Mouse (Mus musculus): Measurements from ENCODE around the gene Tff2. TPM values are rescaled to one million over a fixed set of nuclear protein-coding genes. Genes with fewer than 3 reads are reported as not detected.

Tff2 gene
- polyA plus RNA-seq, 1 experiment from 2014 or later = not detected

- Histone ChIP-seq H3K4me1 (0 out of 2 replicates have a peak, but pooled peaks cover 5% of the 10 kb centered on the region), H3K4me3 (no peak overlapping the region), H3K27ac (replicated peaks) (no peak overlapping the region), H3K36me3 (no peaks in the 10 kb centered on the region), H3K9me3 (replicated peaks) (no peaks in the 10 kb centered on the region), H3K27me3 (ENCODE audit: low read depth, poor library complexity, severe bottlenecking) (no peaks in the 10 kb centered on the region)
- WGBS = 93% methylated on average over 12 of the region's 12 CpGs
- DNase-seq (ENCODE audit: low spot score) = no peak
Observed at GRCm38 (mm10) chr17:31162607-31163006, 18.5 kb upstream of the Tff2 start.

- Histone ChIP-seq H3K27ac (replicated peaks) (no peak overlapping the region), H3K9me3 (replicated peaks) (no peaks in the 10 kb centered on the region), H3K27me3 (ENCODE audit: low read depth, poor library complexity, severe bottlenecking) (no peaks in the 10 kb centered on the region), H3K4me1 (0 out of 2 replicates have a peak, but pooled peaks cover 5% of the 10 kb centered on the region), H3K36me3 (no peaks in the 10 kb centered on the region), H3K4me3 (no peak overlapping the region)
- DNase-seq (ENCODE audit: low spot score) = no peak
- 75% methylated on average over 4 of the region's 4 CpGs for WGBS
Observed at GRCm38 (mm10) chr17:31160291-31160690, 16.2 kb upstream of the Tff2 start.

- Histone ChIP-seq H3K27ac (replicated peaks) (no peak overlapping the region), H3K4me1 (0 out of 2 replicates have a peak, but pooled peaks cover 5% of the 10 kb centered on the region), H3K27me3 (ENCODE audit: low read depth, poor library complexity, severe bottlenecking) (no peaks in the 10 kb centered on the region), H3K36me3 (no peaks in the 10 kb centered on the region), H3K4me3 (no peak overlapping the region), H3K9me3 (replicated peaks) (no peaks in the 10 kb centered on the region)
- DNase-seq (ENCODE audit: low spot score) = no peak
- 77% methylated on average over 6 of the region's 6 CpGs for WGBS
Observed at GRCm38 (mm10) chr17:31157921-31158320, 13.8 kb upstream of the Tff2 start.

GRCm38 (mm10) chr17:31153785-31154184 is 9.7 kb upstream of the Tff2 start:
- H3K9me3 ChIP-seq (replicated peaks) = no peaks in the 10 kb centered on the region
- H3K4me1 ChIP-seq = peaks cover 4% of the 10 kb centered on the region; the same call in 1 of the 2 replicates
- H3K27ac ChIP-seq (replicated peaks) = no peak overlapping the region
- DNase-seq (ENCODE audit: low spot score) = no peak
- WGBS = 83% methylated on average over 8 of the region's 8 CpGs
- no peak overlapping the region for H3K4me3 ChIP-seq
- H3K36me3 ChIP-seq = no peaks in the 10 kb centered on the region
- no peaks in the 10 kb centered on the region for H3K27me3 ChIP-seq (ENCODE audit: low read depth, poor library complexity, severe bottlenecking)

- 88% methylated on average over 9 of the region's 9 CpGs for WGBS
- no peak for DNase-seq (ENCODE audit: low spot score)
- H3K27ac ChIP-seq (replicated peaks) = no peak overlapping the region
- H3K27me3 ChIP-seq (ENCODE audit: low read depth, poor library complexity, severe bottlenecking) = no peaks in the 10 kb centered on the region
- no peak overlapping the region for H3K4me3 ChIP-seq
- H3K9me3 ChIP-seq (replicated peaks) = no peaks in the 10 kb centered on the region
- peaks cover 4% of the 10 kb centered on the region; the same call in 1 of the 2 replicates for H3K4me1 ChIP-seq
- no peaks in the 10 kb centered on the region for H3K36me3 ChIP-seq
Observed at GRCm38 (mm10) chr17:31152966-31153499, 9.0 kb upstream of the Tff2 start.

GRCm38 (mm10) chr17:31152512-31152911 is 8.4 kb upstream of the Tff2 start:
- Histone ChIP-seq H3K4me1 (peaks cover 4% of the 10 kb centered on the region; the same call in 1 of the 2 replicates), H3K27me3 (ENCODE audit: low read depth, poor library complexity, severe bottlenecking) (no peaks in the 10 kb centered on the region), H3K36me3 (no peaks in the 10 kb centered on the region), H3K4me3 (no peak overlapping the region), H3K9me3 (replicated peaks) (no peaks in the 10 kb centered on the region), H3K27ac (replicated peaks) (no peak overlapping the region)
- DNase-seq (ENCODE audit: low spot score) = no peak
- WGBS = 72% methylated on average over 5 of the region's 5 CpGs

- no peak for DNase-seq (ENCODE audit: low spot score)
- H3K27me3 ChIP-seq (ENCODE audit: low read depth, poor library complexity, severe bottlenecking) = no peaks in the 10 kb centered on the region
Observed at GRCm38 (mm10) chr17:31145998-31146397, 1.9 kb upstream of the Tff2 start.

GRCm38 (mm10) chr17:31142116-31142515 is 2.0 kb downstream of the Tff2 start:
- Histone ChIP-seq H3K27me3 (ENCODE audit: low read depth, poor library complexity, severe bottlenecking) (no peaks in the 10 kb centered on the region), H3K27ac (replicated peaks) (no peak overlapping the region), H3K4me3 (no peak overlapping the region), H3K36me3 (no peaks in the 10 kb centered on the region), H3K9me3 (replicated peaks) (no peaks in the 10 kb centered on the region), H3K4me1 (no peaks in the 10 kb centered on the region)
- WGBS = 93% methylated on average over 7 of the region's 7 CpGs
- no peak for DNase-seq (ENCODE audit: low spot score)

More at GRCm38 (mm10) chr17:31145998-31146397, 1.9 kb upstream of the Tff2 start:
- Histone ChIP-seq H3K4me1 (no peaks in the 10 kb centered on the region), H3K9me3 (replicated peaks) (no peaks in the 10 kb centered on the region), H3K27ac (replicated peaks) (no peak overlapping the region), H3K4me3 (no peak overlapping the region), H3K36me3 (no peaks in the 10 kb centered on the region)
- 89% methylated on average over 9 of the region's 9 CpGs for WGBS

GRCm38 (mm10) chr17:31138398-31138797 is 5.7 kb downstream of the Tff2 start:
- Histone ChIP-seq H3K27ac (replicated peaks) (no peak overlapping the region), H3K27me3 (ENCODE audit: low read depth, poor library complexity, severe bottlenecking) (no peaks in the 10 kb centered on the region), H3K4me1 (no peaks in the 10 kb centered on the region), H3K4me3 (no peak overlapping the region), H3K9me3 (replicated peaks) (no peaks in the 10 kb centered on the region), H3K36me3 (no peaks in the 10 kb centered on the region)
- DNase-seq (ENCODE audit: low spot score) = peak; percentile 52
- 22% methylated on average over 5 of the region's 5 CpGs for WGBS

- 86% methylated on average over 1 of the region's 1 CpGs for WGBS
- DNase-seq (ENCODE audit: low spot score) = no peak
- Histone ChIP-seq H3K9me3 (replicated peaks) (no peaks in the 10 kb centered on the region), H3K4me3 (no peak overlapping the region), H3K36me3 (no peaks in the 10 kb centered on the region), H3K4me1 (no peaks in the 10 kb centered on the region), H3K27me3 (ENCODE audit: low read depth, poor library complexity, severe bottlenecking) (no peaks in the 10 kb centered on the region), H3K27ac (replicated peaks) (no peak overlapping the region)
Observed at GRCm38 (mm10) chr17:31136821-31137220, 7.3 kb downstream of the Tff2 start.

- H3K27me3 ChIP-seq (ENCODE audit: low read depth, poor library complexity, severe bottlenecking) = no peaks in the 10 kb centered on the region
- no peaks in the 10 kb centered on the region for H3K4me1 ChIP-seq
- 67% methylated on average over 3 of the region's 3 CpGs for WGBS
- no peaks in the 10 kb centered on the region for H3K36me3 ChIP-seq
- DNase-seq (ENCODE audit: low spot score) = no peak
- no peaks in the 10 kb centered on the region for H3K9me3 ChIP-seq (replicated peaks)
- no peak overlapping the region for H3K4me3 ChIP-seq
- H3K27ac ChIP-seq (replicated peaks) = no peak overlapping the region
Observed at GRCm38 (mm10) chr17:31136291-31136690, 7.8 kb downstream of the Tff2 start.

GRCm38 (mm10) chr17:31134913-31135312 is 9.2 kb downstream of the Tff2 start:
- Histone ChIP-seq H3K4me1 (no peaks in the 10 kb centered on the region), H3K9me3 (replicated peaks) (no peaks in the 10 kb centered on the region), H3K4me3 (no peak overlapping the region), H3K27ac (replicated peaks) (no peak overlapping the region), H3K36me3 (no peaks in the 10 kb centered on the region), H3K27me3 (ENCODE audit: low read depth, poor library complexity, severe bottlenecking) (no peaks in the 10 kb centered on the region)
- no peak for DNase-seq (ENCODE audit: low spot score)
- WGBS = 89% methylated on average over 6 of the region's 6 CpGs

GRCm38 (mm10) chr17:31133776-31134175 is 10.3 kb downstream of the Tff2 start:
- H3K4me3 ChIP-seq = no peak overlapping the region
- no peak for DNase-seq (ENCODE audit: low spot score)
- no peaks in the 10 kb centered on the region for H3K9me3 ChIP-seq (replicated peaks)
- peaks cover 8% of the 10 kb centered on the region for H3K4me1 ChIP-seq
- no peaks in the 10 kb centered on the region for H3K27me3 ChIP-seq (ENCODE audit: low read depth, poor library complexity, severe bottlenecking)
- H3K27ac ChIP-seq (replicated peaks) = no peak overlapping the region
- WGBS = 83% methylated on average over 15 of the region's 15 CpGs
- no peaks in the 10 kb centered on the region for H3K36me3 ChIP-seq

Data from midbrain, embryonic 10.5 days (tissue).